Mouse (Mus musculus) lung, postnatal 14 days (tissue): Measurements from ENCODE around the gene Gpr137.
A peak's percentile ranks its signal among the peaks of the same experiment; 100 is the strongest.

ENCODE experiments used
- DNase-seq: peaks from one replicate; pipeline ENCODE4 v3.0.0; 2021

Gpr137 gene

GRCm38 (mm10) chr19:6972247-6972917 lies 30.1 kb upstream of the Gpr137 start:
- no peak for DNase-seq

- DNase-seq: no peak
Measured at GRCm38 (mm10) chr19:6971644-6972043, 29.4 kb upstream of the Gpr137 start.

GRCm38 (mm10) chr19:6970460-6971085 lies 28.3 kb upstream of the Gpr137 start:
- DNase-seq: no peak

- DNase-seq: peak; percentile 85
Measured at GRCm38 (mm10) chr19:6969665-6970381, 27.5 kb upstream of the Gpr137 start.

- DNase-seq: no peak
Measured at GRCm38 (mm10) chr19:6969291-6969664, 27.0 kb upstream of the Gpr137 start.

GRCm38 (mm10) chr19:6968491-6969271 lies 26.4 kb upstream of the Gpr137 start:
- DNase-seq: peak; percentile 55

GRCm38 (mm10) chr19:6956461-6956860 lies 14.2 kb upstream of the Gpr137 start:
- DNase-seq: no peak

GRCm38 (mm10) chr19:6955424-6955823 lies 13.1 kb upstream of the Gpr137 start:
- no peak for DNase-seq

- peak; percentile 75 for DNase-seq
Measured at GRCm38 (mm10) chr19:6954046-6954445, 11.8 kb upstream of the Gpr137 start.

- peak; percentile 72 for DNase-seq
Measured at GRCm38 (mm10) chr19:6952712-6953037, 10.4 kb upstream of the Gpr137 start.

GRCm38 (mm10) chr19:6951994-6952711 lies 9.9 kb upstream of the Gpr137 start:
- DNase-seq: peak; percentile 84

- peak; percentile 94 for DNase-seq
Measured at GRCm38 (mm10) chr19:6951381-6951968, 9.2 kb upstream of the Gpr137 start.

GRCm38 (mm10) chr19:6950613-6951153 lies 8.4 kb upstream of the Gpr137 start:
- DNase-seq: peak; percentile 49

GRCm38 (mm10) chr19:6949951-6950350 lies 7.7 kb upstream of the Gpr137 start:
- no peak for DNase-seq

GRCm38 (mm10) chr19:6949532-6949931 lies 7.3 kb upstream of the Gpr137 start:
- DNase-seq: no peak

- DNase-seq: no peak
Measured at GRCm38 (mm10) chr19:6948186-6948585, 5.9 kb upstream of the Gpr137 start.

- DNase-seq: no peak
Measured at GRCm38 (mm10) chr19:6947742-6948141, 5.5 kb upstream of the Gpr137 start.

GRCm38 (mm10) chr19:6943709-6944108 lies 1.4 kb upstream of the Gpr137 start:
- DNase-seq: no peak

GRCm38 (mm10) chr19:6942764-6943163 lies 484 bp upstream of the Gpr137 start:
- no peak for DNase-seq

GRCm38 (mm10) chr19:6941372-6942248 lies 670 bp downstream of the Gpr137 start, which contains the start of gene Bad:
TSS of gene Bad (plus strand) at chr19:6941861.
- peak; percentile 96 for DNase-seq
